Mouse (Mus musculus): ENCODE data around the gene Ndufs2. TPM values are rescaled to one million over a fixed set of nuclear protein-coding genes. Genes with fewer than 3 reads are reported as not detected.
A peak's percentile ranks its signal among the peaks of the same experiment; 100 is the strongest.

Gene Ndufs2
- total RNA-seq (2021) = 100 to 1,000 TPM; 258 to 278 TPM

GRCm38 (mm10) chr1:171250680-171251593 is at the start of gene Ndufs2:
Ndufs2 (minus strand) TSS chr1:171251388.
- no peak for DNase-seq (ENCODE audit: low spot score in 2 of 2)
- intact Hi-C loops (cut with DNase I) = loop anchor here (10.0 kb wide), 1 partner anchor 356 kb away; no protein-coding TSS in a partner anchor

- DNase-seq (ENCODE audit: low spot score in 2 of 2) = no peak
- intact Hi-C loops (cut with DNase I) = no loop called here
Measured at GRCm38 (mm10) chr1:171298226-171298625, 47.0 kb upstream of the Ndufs2 start.

GRCm38 (mm10) chr1:171295063-171295402 is 43.8 kb upstream of the Ndufs2 start:
- DNase-seq (ENCODE audit: low spot score in 2 of 2) = no peak
- intact Hi-C loops (cut with DNase I) = loop anchor here (2.0 kb wide), 1 partner anchor 34 kb away; the partner anchor contains the start of gene Dedd

- DNase-seq (ENCODE audit: low spot score in 2 of 2) = peak; percentile 88 to 89
- intact Hi-C loops (cut with DNase I) = loop anchor here (2.0 kb wide), 1 partner anchor 34 kb away; the partner anchor contains the start of gene Dedd
Measured at GRCm38 (mm10) chr1:171294298-171295062, 43.3 kb upstream of the Ndufs2 start, which contains the start of gene Ufc1. Ufc1 (minus strand) TSS chr1:171295024.

- intact Hi-C loops (cut with DNase I) = loop anchor here (2.0 kb wide), 1 partner anchor 35 kb away; the partner anchor contains the start of gene Dedd
- DNase-seq (ENCODE audit: low spot score in 2 of 2) = no peak
Measured at GRCm38 (mm10) chr1:171293906-171294297, 42.7 kb upstream of the Ndufs2 start.

GRCm38 (mm10) chr1:171293351-171293750 is 42.2 kb upstream of the Ndufs2 start:
- intact Hi-C loops (cut with DNase I) = no loop called here
- DNase-seq (ENCODE audit: low spot score in 2 of 2) = no peak

GRCm38 (mm10) chr1:171288328-171288727 is 37.1 kb upstream of the Ndufs2 start:
- intact Hi-C loops (cut with DNase I) = no loop called here
- no peak for DNase-seq (ENCODE audit: low spot score in 2 of 2)

- peak; percentile 93 to 97 for DNase-seq (ENCODE audit: low spot score in 2 of 2)
- intact Hi-C loops (cut with DNase I) = no loop called here
Measured at GRCm38 (mm10) chr1:171287136-171288081, 36.2 kb upstream of the Ndufs2 start, which contains the start of gene Usp21. Usp21 (minus strand) TSS chr1:171287991.

GRCm38 (mm10) chr1:171286517-171286916 is 35.3 kb upstream of the Ndufs2 start:
- intact Hi-C loops (cut with DNase I) = no loop called here
- no peak for DNase-seq (ENCODE audit: low spot score in 2 of 2)

- no peak for DNase-seq (ENCODE audit: low spot score in 2 of 2)
- intact Hi-C loops (cut with DNase I) = no loop called here
Measured at GRCm38 (mm10) chr1:171285096-171285892, 34.1 kb upstream of the Ndufs2 start.

GRCm38 (mm10) chr1:171284491-171284890 is 33.3 kb upstream of the Ndufs2 start:
- DNase-seq (ENCODE audit: low spot score in 2 of 2) = no peak
- intact Hi-C loops (cut with DNase I) = no loop called here

- no peak for DNase-seq (ENCODE audit: low spot score in 2 of 2)
- intact Hi-C loops (cut with DNase I) = no loop called here
Measured at GRCm38 (mm10) chr1:171283188-171284160, 32.3 kb upstream of the Ndufs2 start.

GRCm38 (mm10) chr1:171282086-171282805 is 31.1 kb upstream of the Ndufs2 start:
- no peak for DNase-seq (ENCODE audit: low spot score in 2 of 2)
- intact Hi-C loops (cut with DNase I) = no loop called here

GRCm38 (mm10) chr1:171281528-171281923 is 30.3 kb upstream of the Ndufs2 start:
- intact Hi-C loops (cut with DNase I) = loop anchor here (1.0 kb wide), 1 partner anchor 34 kb away; no protein-coding TSS in a partner anchor
- DNase-seq (ENCODE audit: low spot score in 2 of 2) = peak; percentile 76 to 81

- peak; percentile 92 to 99 for DNase-seq (ENCODE audit: low spot score in 2 of 2)
- intact Hi-C loops (cut with DNase I) = loop anchor here (1.0 kb wide), 1 partner anchor 34 kb away; no protein-coding TSS in a partner anchor
Measured at GRCm38 (mm10) chr1:171280916-171281527, 29.8 kb upstream of the Ndufs2 start, which contains the start of gene Ppox. Ppox (minus strand) TSS chr1:171281186.
